Mouse (Mus musculus) testis, adult 2 months (tissue): ENCODE data around the gene Kcnj15.

Source experiments
- CTCF ChIP-seq: fragments of 200-500 bp; IDR thresholded peaks from 2 replicates; pipeline ENCODE4 v1.5.1; 2012; ENCODE audit warnings: low read depth, mild to moderate bottlenecking, inconsistent platforms, low read length, moderate library complexity; ENCODE audit not compliant: control insufficient read depth, insufficient read depth, insufficient replicate concordance
- POLR2A ChIP-seq: fragments of 200-500 bp; IDR thresholded peaks from 2 replicates; pipeline ENCODE4 v1.6.1; 2012; ENCODE audit warnings: low read depth, mild to moderate bottlenecking, inconsistent platforms, low read length, moderate library complexity; ENCODE audit not compliant: control insufficient read depth

DNA sequence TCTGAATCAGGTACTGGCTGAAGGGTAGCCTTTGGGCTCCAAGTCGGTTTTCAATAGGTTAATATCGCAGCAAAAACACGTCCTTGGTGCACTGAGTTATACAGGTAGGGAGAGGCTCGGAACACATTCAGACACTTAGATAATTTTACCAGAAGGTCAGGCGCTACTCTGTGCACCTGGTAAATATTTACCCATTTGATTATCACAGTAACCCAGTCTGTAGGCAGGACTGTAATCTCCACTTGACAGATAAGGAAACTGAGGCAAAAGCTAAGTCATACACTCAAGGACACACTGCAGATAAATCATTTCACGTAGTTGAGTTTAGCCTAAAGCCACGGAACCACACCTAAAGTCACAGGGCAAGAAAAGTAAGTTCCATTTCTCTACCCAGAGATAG lies 49.1 kb upstream of the Kcnj15 start:
- TF ChIP-seq CTCF (no peak), POLR2A (no peak)
